Mouse (Mus musculus) E14TG2a.4 (cell line): ENCODE data around the gene Zfp334.

ENCODE experiments used
- H3K27me3 ChIP-seq: 2 replicates; pipeline ENCODE4 v1.6.1; 2014; ENCODE audit warnings: low read length, control low read depth; ENCODE audit not compliant: insufficient read depth
- H3K36me3 ChIP-seq: 2 replicates; pipeline ENCODE4 v1.6.1; 2014; ENCODE audit warnings: low read length, control low read depth; ENCODE audit not compliant: insufficient read depth
- H3K4me1 ChIP-seq: replicated peaks from 2 replicates; pipeline ENCODE4 v1.6.1; 2014; ENCODE audit warnings: low read depth, low read length, control low read depth
- H3K4me3 ChIP-seq: replicated peaks from 2 replicates; pipeline ENCODE4 v1.5.1; 2014; ENCODE audit warnings: mild to moderate bottlenecking, low read length
- H3K9me3 ChIP-seq: 2 replicates; pipeline ENCODE4 v1.6.1; 2014; ENCODE audit warnings: low read length, control low read depth
- CTCF ChIP-seq: conservative IDR thresholded peaks from 2 replicates; pipeline ENCODE4 v1.5.1; 2014; ENCODE audit warnings: low read length
- NANOG ChIP-seq: IDR thresholded peaks from 2 replicates; pipeline ENCODE4 v1.6.1; 2014; ENCODE audit warnings: borderline replicate concordance, low read length, mixed read lengths
- POU5F1 ChIP-seq: IDR thresholded peaks from 2 replicates; pipeline ENCODE4 v1.6.1; 2014; ENCODE audit warnings: low read length, borderline replicate concordance

The Zfp334 gene

DNA sequence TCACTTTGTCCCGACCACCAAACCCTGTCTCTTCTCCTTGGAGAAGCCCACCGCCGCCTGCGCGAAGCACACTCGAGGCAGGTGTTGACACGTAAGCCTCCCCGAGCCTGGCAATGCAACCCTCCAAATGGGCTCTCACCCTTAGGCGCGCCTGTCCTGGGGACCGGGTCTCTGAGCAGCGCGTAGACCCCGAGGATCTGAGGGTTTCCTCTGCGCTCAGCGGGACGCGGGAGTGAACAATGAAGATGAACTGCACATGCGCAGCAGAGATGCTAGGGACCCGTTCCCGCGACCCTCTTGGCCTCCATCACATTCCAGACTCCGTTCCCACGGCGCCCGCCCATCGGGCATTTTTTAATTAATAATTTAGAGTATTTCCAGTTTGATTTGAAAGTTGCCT is 19.6 kb downstream of the Zfp334 start, which contains the start of gene Zfp663:
TSS of gene Zfp663 (minus strand) at position 234 of the 400 bp plus-strand sequence.
- Histone ChIP-seq H3K36me3 (no peaks in the 10 kb centered on the region), H3K27me3 (peaks cover 39% of the 10 kb centered on the region), H3K4me3 (peak within 1 kb of the TSS; percentile 66), H3K9me3 (no peaks in the 10 kb centered on the region), H3K4me1 (peaks cover 38% of the 10 kb centered on the region)
- TF ChIP-seq CTCF, result no peak
- no peak for TF ChIP-seq POU5F1
- TF ChIP-seq NANOG, result no peak

DNA sequence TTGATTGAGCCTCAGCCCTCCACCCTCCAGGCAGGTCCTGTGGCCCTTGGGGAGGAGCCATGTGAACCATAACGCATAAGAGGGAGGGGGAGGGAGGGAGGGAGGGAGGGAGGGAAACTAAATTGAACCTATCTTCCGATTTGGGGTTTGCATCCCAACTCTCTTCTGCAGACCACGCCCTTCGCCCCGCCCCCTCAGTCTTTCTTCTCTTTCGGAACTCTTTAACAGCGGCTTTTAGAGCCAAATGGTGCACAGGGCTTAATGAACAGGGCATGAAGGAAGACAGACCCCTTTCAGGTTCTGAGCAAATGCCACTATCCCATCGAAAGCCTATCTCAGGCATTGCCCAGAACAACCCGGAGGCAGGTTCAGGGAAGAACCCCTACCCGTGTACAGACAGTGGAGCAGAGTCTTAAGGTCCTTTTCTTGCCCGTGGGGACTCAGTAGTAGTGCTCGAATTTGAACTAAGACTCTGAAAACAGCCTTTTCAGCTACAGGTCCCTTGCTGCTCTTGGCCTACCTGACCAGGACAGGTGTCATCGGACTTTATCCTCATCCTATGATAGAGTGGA is 20.1 kb downstream of the Zfp334 start:
- Histone ChIP-seq H3K4me1 (peaks cover 39% of the 10 kb centered on the region), H3K9me3 (no peaks in the 10 kb centered on the region), H3K36me3 (no peaks in the 10 kb centered on the region), H3K4me3 (peak overlapping the region; percentile 66), H3K27me3 (peaks cover 41% of the 10 kb centered on the region)
- no peak for TF ChIP-seq CTCF
- TF ChIP-seq NANOG, result no peak

- Histone ChIP-seq H3K36me3 (no peaks in the 10 kb centered on the region), H3K4me3 (no peak overlapping the region), H3K4me1 (peaks cover 39% of the 10 kb centered on the region), H3K27me3 (peaks cover 45% of the 10 kb centered on the region), H3K9me3 (no peaks in the 10 kb centered on the region)
- TF ChIP-seq CTCF (no peak), NANOG (no peak), POU5F1 (no peak)
Observed at GRCm38 (mm10) chr2:165367047-165367520, 21.0 kb downstream of the Zfp334 start.

GRCm38 (mm10) chr2:165364334-165365091 is 23.5 kb downstream of the Zfp334 start:
- Histone ChIP-seq H3K4me1 (peaks cover 28% of the 10 kb centered on the region), H3K4me3 (0 out of 2 replicates have a peak overlapping the region, but pooled peaks have one; percentile 18), H3K27me3 (peaks cover 47% of the 10 kb centered on the region), H3K36me3 (no peaks in the 10 kb centered on the region), H3K9me3 (no peaks in the 10 kb centered on the region)
- peak; percentile 75 for TF ChIP-seq CTCF
- TF ChIP-seq NANOG, result no peak
- TF ChIP-seq POU5F1, result no peak

DNA sequence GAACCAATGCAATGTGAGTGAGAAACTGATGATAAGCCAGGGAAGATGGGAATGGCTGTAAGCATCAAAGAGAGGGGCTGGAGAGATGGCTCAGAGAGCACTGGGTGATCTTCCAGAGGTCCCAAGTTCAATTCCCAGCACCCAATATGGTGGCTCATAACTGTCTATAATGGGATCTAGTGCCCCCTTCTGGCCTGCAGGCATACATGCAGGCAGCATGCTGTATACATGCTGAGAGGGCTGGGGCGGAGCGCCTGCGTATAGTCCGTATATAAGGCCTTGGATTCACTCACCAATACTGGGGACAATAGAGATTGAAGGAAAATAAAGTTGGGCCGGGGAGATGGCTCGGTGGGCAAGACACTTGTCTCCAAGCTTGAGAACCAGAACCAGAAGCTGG is 24.8 kb downstream of the Zfp334 start:
- TF ChIP-seq CTCF, result peak; percentile 56
- TF ChIP-seq POU5F1, result no peak
- H3K4me1 ChIP-seq, result peaks cover 22% of the 10 kb centered on the region
- no peaks in the 10 kb centered on the region for H3K9me3 ChIP-seq
- H3K4me3 ChIP-seq, result 0 out of 2 replicates have a peak overlapping the region, but pooled peaks have one; percentile 18
- H3K36me3 ChIP-seq, result no peaks in the 10 kb centered on the region
- peaks cover 37% of the 10 kb centered on the region for H3K27me3 ChIP-seq

DNA sequence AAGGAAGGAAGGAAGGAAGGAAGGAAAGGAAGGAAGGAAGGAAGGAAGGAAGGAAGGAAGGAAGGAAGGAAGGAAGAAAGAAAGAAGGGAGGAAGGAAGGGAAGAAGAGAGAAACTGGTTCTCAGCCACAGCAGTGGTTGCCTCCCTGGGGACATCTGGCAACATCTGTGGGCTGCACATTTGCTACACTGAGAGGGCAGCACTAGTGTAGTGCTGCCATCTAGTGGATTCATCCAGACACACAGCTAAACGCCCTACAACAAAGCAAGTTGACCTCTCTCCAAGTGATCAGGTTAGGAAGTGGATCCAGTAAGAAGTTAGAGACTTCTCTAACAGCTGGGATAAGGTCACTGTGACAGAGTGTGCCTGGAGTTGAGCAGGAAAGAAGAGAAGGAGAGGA is 27.2 kb downstream of the Zfp334 start:
- TF ChIP-seq NANOG, result no peak
- TF ChIP-seq CTCF, result peak; percentile 64
- TF ChIP-seq POU5F1, result no peak
- Histone ChIP-seq H3K4me3 (no peak overlapping the region), H3K27me3 (peaks cover 33% of the 10 kb centered on the region)

DNA sequence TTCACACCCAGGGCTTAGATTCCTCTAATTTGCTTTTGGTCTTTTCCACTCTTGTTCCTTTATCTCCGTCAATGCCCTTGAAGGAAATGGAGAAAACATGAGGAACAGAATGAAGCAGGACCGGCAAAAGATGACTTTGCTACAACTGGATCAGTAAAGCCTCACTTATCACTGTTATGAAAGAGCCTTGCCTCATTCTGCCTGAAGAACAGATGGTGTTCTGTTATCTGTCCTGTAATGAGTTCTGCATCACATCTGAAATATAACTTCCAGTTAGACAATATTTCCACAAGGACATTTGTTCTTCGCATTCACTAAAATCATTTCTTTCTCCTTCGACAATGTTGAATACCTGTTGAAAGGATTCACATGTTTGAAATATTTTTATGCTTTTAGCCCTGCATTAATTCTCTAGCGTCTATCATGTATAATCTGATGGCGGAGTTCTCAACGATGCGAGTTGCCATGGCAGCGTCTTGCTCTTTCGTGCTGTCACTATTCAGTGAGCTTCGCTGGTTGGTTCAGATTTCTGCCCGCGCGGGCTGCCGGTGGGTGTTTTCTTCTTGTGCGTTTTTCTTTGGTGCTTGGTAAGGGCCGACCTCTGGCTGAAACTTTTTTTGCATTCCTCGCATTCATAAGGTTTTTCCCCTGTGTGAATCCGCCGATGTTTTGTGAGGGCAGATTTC is 36.1 kb downstream of the Zfp334 start:
- 0 out of 2 replicates have a peak, but pooled peaks cover 8% of the 10 kb centered on the region for H3K4me1 ChIP-seq
- TF ChIP-seq NANOG (no peak), CTCF (no peak), POU5F1 (no peak)

More for the DNA sequence above, 27.2 kb downstream of the Zfp334 start:
- H3K36me3 ChIP-seq, result no peaks in the 10 kb centered on the region
- H3K9me3 ChIP-seq, result no peaks in the 10 kb centered on the region
- peaks cover 12% of the 10 kb centered on the region for H3K4me1 ChIP-seq

DNA sequence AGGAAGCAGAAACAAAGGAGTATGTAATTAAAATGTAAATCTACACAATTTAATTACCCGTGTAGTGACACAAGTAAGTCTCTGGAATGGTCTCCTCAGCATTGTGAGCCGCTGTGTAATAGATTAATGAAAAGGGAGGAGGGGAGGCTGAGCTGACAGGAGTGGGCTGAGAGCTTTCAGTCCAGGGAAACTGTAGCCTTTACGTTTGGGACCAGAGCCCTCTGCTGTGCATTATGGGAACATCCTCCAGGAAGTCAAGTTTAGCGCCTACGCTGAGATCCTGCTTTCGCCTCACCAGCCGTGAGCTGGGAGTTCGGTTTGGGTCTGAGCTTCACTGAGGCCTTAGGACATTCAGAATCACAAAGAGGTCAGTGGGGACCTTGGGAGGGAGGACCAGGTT is 38.6 kb downstream of the Zfp334 start:
- H3K27me3 ChIP-seq, result peaks cover 40% of the 10 kb centered on the region
- 0 out of 2 replicates have a peak, but pooled peaks cover 7% of the 10 kb centered on the region for H3K9me3 ChIP-seq
- H3K4me3 ChIP-seq, result no peak overlapping the region
- H3K36me3 ChIP-seq, result no peaks in the 10 kb centered on the region
- TF ChIP-seq CTCF, result peak; percentile 28
- TF ChIP-seq POU5F1, result no peak
- TF ChIP-seq NANOG, result no peak
- 0 out of 2 replicates have a peak, but pooled peaks cover 6% of the 10 kb centered on the region for H3K4me1 ChIP-seq

More for the DNA sequence above, 36.1 kb downstream of the Zfp334 start:
- peaks cover 42% of the 10 kb centered on the region for H3K27me3 ChIP-seq
- 0 out of 2 replicates have a peak, but pooled peaks cover 7% of the 10 kb centered on the region for H3K9me3 ChIP-seq
- no peaks in the 10 kb centered on the region for H3K36me3 ChIP-seq
- no peak overlapping the region for H3K4me3 ChIP-seq
